Mouse (Mus musculus): ENCODE data around the gene Thrsp. TPM values are rescaled to one million over a fixed set of nuclear protein-coding genes. Genes with fewer than 3 reads are reported as not detected.

The Thrsp gene
- polyA plus RNA-seq, 1 experiment: 53.6 TPM

DNA sequence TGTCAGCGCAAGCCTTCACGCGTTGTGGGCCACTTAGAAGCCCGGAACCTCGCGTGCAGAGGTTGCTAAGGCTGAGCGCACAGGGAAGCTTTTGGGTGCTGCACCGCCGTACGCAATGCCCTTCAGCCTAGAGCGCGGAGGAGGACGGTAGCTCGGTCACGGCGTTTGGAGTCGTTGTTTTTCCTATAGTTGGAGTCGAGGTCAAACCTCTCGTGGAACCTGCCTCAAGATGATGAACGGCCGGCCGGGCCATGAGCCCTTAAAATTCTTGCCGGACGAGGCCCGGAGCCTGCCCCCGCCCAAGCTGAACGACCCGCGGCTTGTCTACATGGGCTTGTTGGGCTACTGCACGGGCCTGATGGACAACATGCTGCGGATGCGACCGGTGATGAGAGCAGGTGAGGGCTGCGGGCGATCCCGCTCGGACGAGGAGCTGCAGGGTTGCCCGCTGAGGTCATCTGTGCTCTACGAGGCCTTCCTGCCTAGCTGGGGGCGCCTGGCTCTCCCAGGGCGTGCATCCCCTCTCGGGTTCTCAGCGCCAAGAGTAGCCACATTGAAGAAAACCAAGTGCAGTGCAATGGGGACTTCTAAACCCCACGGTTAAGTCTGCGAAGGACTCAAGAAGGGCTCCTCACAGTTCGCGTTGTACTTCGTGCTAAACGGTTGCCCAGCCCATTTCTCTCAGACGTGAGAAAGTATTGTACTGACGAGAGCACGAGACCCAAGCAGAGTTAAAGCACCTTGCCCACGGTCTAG, 17.4 kb downstream of the Thrsp start, which contains the start of gene Ndufc2:
Gene Ndufc2 (plus strand): TSS at position 44 of the 756 bp plus-strand sequence.
- Histone ChIP-seq H3K4me1 (ENCODE audit: control insufficient read depth, insufficient read depth, low read length) (peaks cover 9% of the 10 kb centered on the region), H3K4me3 (ENCODE audit: insufficient read depth, low read length) (peak within 1 kb of the TSS; percentile 87), H3K27ac (ENCODE audit: insufficient read depth, low read length) (peak within 1 kb of the TSS; percentile 91)
- peak; percentile 96 for TF ChIP-seq POLR2A (IDR thresholded peaks at IDR 0.05; ENCODE audit: extremely low read depth, insufficient read depth, low read length)
- TF ChIP-seq CTCF (IDR thresholded peaks at IDR 0.05; ENCODE audit: extremely low read depth, insufficient read depth, low read length): no peak

DNA sequence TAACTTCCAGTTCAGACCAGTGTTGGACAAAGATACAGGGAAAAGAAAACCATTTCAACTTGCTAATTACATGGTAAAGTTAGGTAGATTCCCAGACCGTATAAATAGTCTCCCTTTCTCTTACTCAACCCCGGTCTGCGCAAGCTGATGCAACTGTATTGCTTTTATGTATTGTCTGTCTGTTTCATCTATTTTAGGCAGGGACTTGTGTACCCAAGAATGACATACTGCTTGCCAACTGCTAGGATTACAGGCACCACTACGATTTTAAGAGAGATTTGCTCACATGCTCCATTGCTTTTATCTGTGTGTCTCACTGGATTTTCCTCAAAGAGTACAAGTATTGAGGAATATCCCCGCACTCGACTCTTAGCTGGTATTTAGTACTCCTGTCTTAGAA, 18.6 kb downstream of the Thrsp start:
- no peak for TF ChIP-seq CTCF (IDR thresholded peaks at IDR 0.05; ENCODE audit: extremely low read depth, insufficient read depth, low read length)
- TF ChIP-seq POLR2A (IDR thresholded peaks at IDR 0.05; ENCODE audit: extremely low read depth, insufficient read depth, low read length): no peak
- Histone ChIP-seq H3K4me3 (ENCODE audit: insufficient read depth, low read length) (no peak overlapping the region), H3K4me1 (ENCODE audit: control insufficient read depth, insufficient read depth, low read length) (peaks cover 9% of the 10 kb centered on the region), H3K27ac (ENCODE audit: insufficient read depth, low read length) (no peak overlapping the region)

DNA sequence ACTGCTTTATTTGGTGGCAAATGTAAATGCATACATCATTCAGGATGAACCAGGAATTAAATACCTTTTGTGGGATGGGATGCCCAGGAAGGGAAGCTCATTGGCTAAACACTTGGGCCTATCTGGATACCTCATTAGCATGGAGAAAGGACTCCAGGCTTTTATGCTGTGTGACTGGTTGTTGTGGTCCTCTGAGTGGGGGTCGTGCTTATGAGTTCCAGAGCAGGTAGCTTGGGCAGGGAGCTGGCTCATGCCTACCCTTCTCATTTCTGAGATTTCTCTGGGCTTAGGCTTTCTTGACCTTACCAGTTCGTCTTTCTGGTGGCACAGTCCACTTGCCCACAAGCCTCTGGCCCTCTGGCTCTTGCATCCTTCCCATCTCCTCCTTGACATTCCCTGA, 23.2 kb downstream of the Thrsp start:
- Histone ChIP-seq H3K4me1 (ENCODE audit: control insufficient read depth, insufficient read depth, low read length) (no peaks in the 10 kb centered on the region), H3K4me3 (ENCODE audit: insufficient read depth, low read length) (no peak overlapping the region), H3K27ac (ENCODE audit: insufficient read depth, low read length) (no peak overlapping the region)
- TF ChIP-seq CTCF (IDR thresholded peaks at IDR 0.05; ENCODE audit: extremely low read depth, insufficient read depth, low read length) (no peak), POLR2A (IDR thresholded peaks at IDR 0.05; ENCODE audit: extremely low read depth, insufficient read depth, low read length) (no peak)

DNA sequence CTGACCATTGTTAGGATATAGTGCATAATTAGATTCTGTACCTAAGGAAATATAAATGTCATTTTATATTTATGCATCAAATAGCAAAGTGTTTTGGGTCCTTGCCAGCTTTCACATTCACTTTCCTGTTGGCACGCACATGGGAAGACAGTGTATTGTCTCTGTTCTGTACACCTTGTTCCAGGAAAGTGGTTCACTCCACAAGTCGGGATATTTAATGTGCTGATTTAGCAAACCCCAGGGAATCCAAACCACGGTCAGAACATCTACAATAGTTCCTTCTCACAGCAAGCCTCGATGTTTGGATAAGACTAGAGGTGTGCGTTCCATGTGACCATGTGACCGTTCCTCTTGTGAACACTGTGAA, 25.5 kb downstream of the Thrsp start:
- Histone ChIP-seq H3K27ac (ENCODE audit: insufficient read depth, low read length) (0 out of 2 replicates have a peak overlapping the region, but pooled peaks have one; percentile 3), H3K4me1 (ENCODE audit: control insufficient read depth, insufficient read depth, low read length) (no peaks in the 10 kb centered on the region; the same call in 1 of the 2 replicates), H3K4me3 (ENCODE audit: insufficient read depth, low read length) (no peak overlapping the region)
- TF ChIP-seq POLR2A (IDR thresholded peaks at IDR 0.05; ENCODE audit: extremely low read depth, insufficient read depth, low read length): no peak
- no peak for TF ChIP-seq CTCF (IDR thresholded peaks at IDR 0.05; ENCODE audit: extremely low read depth, insufficient read depth, low read length)

DNA sequence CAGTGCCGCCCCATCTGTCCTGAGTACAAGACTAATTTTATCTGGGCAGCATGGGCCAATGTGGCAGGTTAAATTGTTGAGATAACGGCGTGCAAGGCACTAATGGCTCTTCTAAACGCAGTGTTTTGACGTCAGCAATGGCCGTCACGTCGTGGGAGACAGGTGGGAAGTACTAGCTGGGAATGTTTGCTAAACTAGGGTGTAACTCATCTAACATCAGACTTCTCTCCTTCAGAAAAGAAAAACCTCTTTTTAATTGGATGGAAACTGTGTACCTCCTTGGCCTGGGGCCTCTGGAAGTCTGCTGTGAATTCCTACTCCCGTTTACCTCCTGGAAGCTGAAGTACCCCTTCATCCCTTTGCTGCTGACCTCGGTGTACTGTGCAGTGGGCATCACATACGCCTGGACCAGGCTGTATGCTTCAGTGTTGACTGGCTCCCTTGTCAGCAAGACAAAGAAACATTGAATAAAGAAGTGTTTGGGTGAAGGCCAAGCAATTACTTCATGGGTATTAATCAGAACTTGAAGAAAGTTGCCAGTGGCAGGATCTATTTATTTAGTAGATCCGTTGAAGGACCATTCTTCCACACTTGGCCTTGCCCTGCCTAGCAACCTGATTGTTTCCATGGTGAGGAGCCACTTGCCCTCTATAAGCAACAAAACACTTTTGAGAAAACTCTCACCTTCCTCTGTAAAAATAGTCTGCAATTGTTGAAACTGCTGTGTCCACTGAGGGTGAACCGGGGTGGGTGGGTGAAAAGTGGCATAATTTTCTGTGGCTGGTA, 26.0 kb downstream of the Thrsp start:
- Histone ChIP-seq H3K27ac (ENCODE audit: insufficient read depth, low read length) (0 out of 2 replicates have a peak overlapping the region, but pooled peaks have one; percentile 3), H3K4me3 (ENCODE audit: insufficient read depth, low read length) (no peak overlapping the region), H3K4me1 (ENCODE audit: control insufficient read depth, insufficient read depth, low read length) (no peaks in the 10 kb centered on the region; the same call in 1 of the 2 replicates)
- TF ChIP-seq POLR2A (IDR thresholded peaks at IDR 0.05; ENCODE audit: extremely low read depth, insufficient read depth, low read length) (no peak), CTCF (IDR thresholded peaks at IDR 0.05; ENCODE audit: extremely low read depth, insufficient read depth, low read length) (no peak)

DNA sequence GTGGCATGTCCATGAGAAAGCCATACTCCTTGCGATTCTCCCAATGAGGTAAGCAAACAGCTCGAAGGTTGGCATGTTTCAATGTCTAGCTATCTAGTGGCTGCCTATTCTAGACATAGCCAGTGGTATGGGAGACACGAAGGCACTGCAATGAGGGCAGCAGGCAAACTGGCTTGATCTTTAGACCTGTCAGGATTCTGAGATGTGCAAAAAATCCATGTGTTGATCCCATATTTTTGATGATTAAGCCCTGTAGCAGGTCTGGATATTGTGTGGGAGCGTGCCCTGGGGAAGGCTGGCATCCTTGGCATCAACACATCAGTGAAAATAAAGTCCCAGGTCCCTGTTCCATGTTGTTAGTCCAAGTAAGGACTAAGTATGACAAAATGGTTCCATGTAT, 29.0 kb downstream of the Thrsp start:
- TF ChIP-seq POLR2A (IDR thresholded peaks at IDR 0.05; ENCODE audit: extremely low read depth, insufficient read depth, low read length) (no peak), CTCF (IDR thresholded peaks at IDR 0.05; ENCODE audit: extremely low read depth, insufficient read depth, low read length) (no peak)
- no peak overlapping the region for H3K4me3 ChIP-seq (ENCODE audit: insufficient read depth, low read length)
- no peaks in the 10 kb centered on the region; the same call in 1 of the 2 replicates for H3K4me1 ChIP-seq (ENCODE audit: control insufficient read depth, insufficient read depth, low read length)
- no peak overlapping the region for H3K27ac ChIP-seq (ENCODE audit: insufficient read depth, low read length)

DNA sequence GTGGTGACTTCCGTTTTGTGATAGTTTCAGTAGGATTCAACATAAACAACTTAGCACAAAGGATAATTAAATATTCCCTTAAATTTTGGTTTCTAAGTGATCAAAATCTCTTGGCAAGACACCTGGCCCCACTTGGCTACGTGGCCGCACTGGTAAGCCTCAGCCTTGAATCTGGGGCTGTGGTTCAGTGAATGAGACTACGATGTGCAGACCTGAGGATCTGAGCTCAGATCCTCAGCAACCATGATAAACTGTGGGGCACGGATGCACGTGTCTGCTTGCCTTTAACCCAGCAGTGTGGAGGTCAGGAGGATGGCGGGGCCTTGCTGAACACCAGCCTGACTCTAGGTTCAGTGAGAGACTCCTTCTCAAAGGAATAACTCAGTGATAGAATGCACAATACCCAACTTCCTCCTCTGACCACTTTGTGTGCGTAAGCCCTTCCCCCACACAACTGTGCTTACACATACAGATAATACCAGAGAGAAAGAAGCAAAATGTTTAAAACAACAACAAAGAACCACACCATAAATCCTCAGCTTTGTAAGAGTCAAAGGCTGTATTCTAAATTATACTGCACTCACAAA, 29.9 kb downstream of the Thrsp start:
- no peak overlapping the region for H3K4me3 ChIP-seq (ENCODE audit: insufficient read depth, low read length)
- TF ChIP-seq CTCF (IDR thresholded peaks at IDR 0.05; ENCODE audit: extremely low read depth, insufficient read depth, low read length) (no peak), POLR2A (IDR thresholded peaks at IDR 0.05; ENCODE audit: extremely low read depth, insufficient read depth, low read length) (no peak)
- H3K27ac ChIP-seq (ENCODE audit: insufficient read depth, low read length): no peak overlapping the region
- no peaks in the 10 kb centered on the region; the same call in 1 of the 2 replicates for H3K4me1 ChIP-seq (ENCODE audit: control insufficient read depth, insufficient read depth, low read length)

DNA sequence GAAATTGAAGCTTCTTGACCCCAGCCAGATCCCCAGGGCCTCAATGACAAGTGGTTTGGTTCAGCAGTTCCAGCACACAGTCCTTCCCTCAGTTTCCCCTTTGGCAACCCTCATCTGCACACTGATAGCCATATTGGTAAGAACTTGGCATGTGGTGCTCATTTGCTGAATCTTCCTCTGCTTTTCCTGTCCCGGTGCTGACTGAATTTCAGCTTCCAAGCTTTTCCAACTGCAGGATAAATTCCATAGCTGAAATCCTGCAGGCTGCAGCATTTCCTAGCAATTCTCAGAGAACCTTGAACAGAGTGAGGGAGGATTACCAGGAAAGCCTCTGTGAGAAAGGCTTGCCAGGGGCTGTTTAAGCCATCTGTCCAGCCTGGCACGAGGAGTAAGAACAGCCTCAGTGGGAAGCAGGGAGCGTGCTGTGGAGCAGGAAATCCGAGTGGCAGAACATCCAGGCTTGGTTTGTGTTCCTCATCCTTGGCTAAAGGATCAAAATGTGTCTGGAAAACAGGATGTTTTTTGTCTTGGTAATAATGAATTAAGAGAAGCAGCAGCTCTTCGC, 30.6 kb downstream of the Thrsp start:
- Histone ChIP-seq H3K27ac (ENCODE audit: insufficient read depth, low read length) (no peak overlapping the region), H3K4me3 (ENCODE audit: insufficient read depth, low read length) (no peak overlapping the region), H3K4me1 (ENCODE audit: control insufficient read depth, insufficient read depth, low read length) (no peaks in the 10 kb centered on the region; the same call in 1 of the 2 replicates)
- no peak for TF ChIP-seq POLR2A (IDR thresholded peaks at IDR 0.05; ENCODE audit: extremely low read depth, insufficient read depth, low read length)
- 0 out of 2 replicates have a peak, but pooled peaks have one; percentile 5 for TF ChIP-seq CTCF (IDR thresholded peaks at IDR 0.05; ENCODE audit: extremely low read depth, insufficient read depth, low read length)

Data from cortical plate, adult 2 months (tissue).